In the genomic region with DNA sequence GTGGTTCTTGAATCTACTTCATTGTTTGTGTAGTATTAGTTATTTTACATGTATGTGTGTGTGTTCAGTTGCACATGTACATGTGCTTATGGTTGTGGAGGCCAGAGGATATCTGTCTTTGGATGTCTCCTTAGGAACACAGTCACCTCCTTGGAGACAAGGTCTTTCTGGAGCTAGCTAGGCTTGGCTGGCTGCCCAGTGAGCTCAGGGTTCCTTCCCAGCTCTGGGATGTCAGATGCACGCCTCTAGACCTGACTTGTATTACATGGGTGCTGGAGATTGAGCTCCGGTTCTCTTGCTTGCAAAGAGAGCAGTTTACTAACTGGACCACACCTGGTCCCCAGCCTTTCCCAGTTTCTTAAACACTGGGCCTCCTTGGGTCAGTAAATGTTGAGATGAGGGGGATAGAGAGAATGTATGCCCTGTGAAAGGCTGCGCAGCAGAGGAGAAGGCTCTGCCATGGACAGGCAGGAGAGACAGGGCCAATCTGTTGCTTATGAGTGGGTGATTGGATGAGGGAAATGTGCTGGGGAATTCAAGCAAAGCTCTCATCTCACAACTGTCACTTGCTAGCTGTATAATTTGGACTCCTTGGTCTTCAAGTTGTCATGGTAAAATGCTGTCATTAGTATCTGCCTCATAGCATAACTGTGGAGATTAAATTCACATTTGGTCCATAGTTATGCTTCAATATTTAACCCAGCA, we compare ENCODE assay signal across 10 mouse cellular contexts. TPM values are rescaled to one million over a fixed set of nuclear protein-coding genes. Genes with fewer than 3 reads are reported as not detected.
DNase-seq lines count a peak whose midpoint lies in the region; TF ChIP-seq lines count a peak whose summit lies in the region.
"Had no signal": no experiment of that assay in that cellular context is flagged by ENCODE, and none has a peak within 500 bp of the region (broad histone marks: within the 10 kb centered on the region; RNA-seq: fewer than 3 reads in every experiment).

No protein-coding gene starts in this region.

- no peak overlapping the region for H3K27ac ChIP-seq in heart, adult 2 months
- H3K27ac ChIP-seq: midbrain, embryonic 15.5 days had no signal

- intact Hi-C loops in heart, adult 2 months (cut with DNase I) = loop anchor here (1.0 kb wide), 1 partner anchor 30 kb away; no protein-coding TSS in a partner anchor
- intact Hi-C loops in heart, postnatal 25 days (cut with DNase I) = no loop called here
- intact Hi-C loops in heart, postnatal 36 days (cut with DNase I) = no loop called here

- DNase-seq in heart, adult 2 months = peak; percentile 37 to 49
- DNase-seq in heart, postnatal 25 days (ENCODE audit: low spot score) = no peak
- peak; percentile 35 for DNase-seq in right cerebral cortex, postnatal 14 days
- DNase-seq in right cerebral cortex, adult 2 months (ENCODE audit: low spot score in 2 of 2) = no peak
- peak; percentile 34 to 38 for DNase-seq in heart, postnatal 36 days
- peak; percentile 77 for DNase-seq in ovary, postnatal 36 days (ENCODE audit: low spot score)
- DNase-seq in embryo, embryonic 11 days = no peak
- DNase-seq: thymus, postnatal 4 days had no signal

- no peak for TF ChIP-seq POLR2A in heart, adult 2 months (IDR thresholded peaks at IDR 0.05; ENCODE audit: insufficient read depth, low read depth, low read length)

- no peak for TF ChIP-seq EP300 in heart, adult 2 months (IDR thresholded peaks at IDR 0.05; ENCODE audit: insufficient read depth, low read depth, low read length)

- no peaks in the 10 kb centered on the region for H3K27me3 ChIP-seq in heart, adult 2 months (ENCODE audit: control insufficient read depth, insufficient read depth, low read length)
- H3K27me3 ChIP-seq: midbrain, embryonic 15.5 days had no signal

- no peak for TF ChIP-seq CTCF in heart, adult 2 months (IDR thresholded peaks at IDR 0.05)

- no peaks in the 10 kb centered on the region for H3K79me2 ChIP-seq in heart, adult 2 months (replicated peaks; ENCODE audit: control insufficient read depth, insufficient read depth, low read length)

- no peak overlapping the region for H3K4me3 ChIP-seq in heart, adult 2 months
- H3K4me3 ChIP-seq: midbrain, embryonic 15.5 days had no signal

- 0 out of 2 replicates have a peak, but pooled peaks cover 3% of the 10 kb centered on the region for H3K36me3 ChIP-seq in heart, adult 2 months (ENCODE audit: control insufficient read depth, insufficient read depth, low read length)
- H3K36me3 ChIP-seq: G1E; midbrain, embryonic 15.5 days had no signal

- WGBS in heart, adult 2 months = 74% methylated on average over 3 of the region's 3 CpGs

- no peak overlapping the region for H3K9ac ChIP-seq in heart, adult 2 months (ENCODE audit: low read depth, low read length)
- H3K9ac ChIP-seq: midbrain, embryonic 15.5 days had no signal

- H3K4me1 ChIP-seq in heart, adult 2 months (ENCODE audit: control insufficient read depth, insufficient read depth, low read length) = peaks cover 6% of the 10 kb centered on the region
- H3K4me1 ChIP-seq: midbrain, embryonic 15.5 days had no signal

RNA-seq across cellular contexts. Expression of gene Ror1, which starts 35.3 kb away (rescaled TPM):
- 1 to 10 TPM; 3.4 to 5.0 TPM for total RNA-seq in heart, adult 2 months (2021)
- 2.3 and 2.7 TPM in 2 replicates for polyA plus RNA-seq in heart, adult 2 months (2012; rRNA removed)
- 1 to 10 TPM; 7.7 to 9.7 TPM for total RNA-seq in heart, postnatal 25 days (2021)
- 1 to 10 TPM; 4.4 to 5.2 TPM for total RNA-seq in heart, postnatal 36 days (2021)
- polyA plus RNA-seq: G1E had no signal

Comparison
In these comparisons a context has a peak if more than half of its experiments do, and no peak if none do; other contexts are left out.
1. DNase-seq: peak in heart, adult 2 months (2 of 2), right cerebral cortex, postnatal 14 days (single experiment), heart, postnatal 36 days (2 of 2) and ovary, postnatal 36 days (single experiment); none in heart, postnatal 25 days (single experiment), right cerebral cortex, adult 2 months (0 of 2) and embryo, embryonic 11 days (single experiment).